Mouse (Mus musculus): ENCODE data around the gene Med27. TPM values are rescaled to one million over a fixed set of nuclear protein-coding genes. Genes with fewer than 3 reads are reported as not detected.

The Med27 gene
- polyA plus RNA-seq, 1 experiment from 2014 or later = 48.4 TPM

DNA sequence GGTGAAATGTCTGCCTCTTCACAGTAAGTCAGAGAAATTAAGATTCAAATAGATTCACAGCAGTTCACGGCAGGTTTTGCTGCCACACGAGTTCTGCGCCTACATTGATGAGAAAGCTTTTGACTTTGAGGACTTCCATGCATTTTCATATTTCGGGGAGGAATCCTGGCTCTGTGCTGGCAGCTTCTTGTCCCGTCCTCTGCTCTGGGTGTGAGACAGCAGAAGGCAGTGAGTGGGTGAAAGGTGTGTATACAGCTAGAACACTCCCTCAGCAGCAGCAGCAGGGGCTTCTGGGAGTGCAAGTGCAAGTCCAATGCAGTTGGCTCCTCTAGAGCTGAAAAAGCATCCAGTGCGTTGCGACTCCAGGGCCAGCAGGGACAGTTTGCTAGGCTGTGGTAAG lies 53.6 kb downstream of the Med27 start:
- no peak overlapping the region for H3K27ac ChIP-seq
- 88% methylated on average over 7 of the region's 7 CpGs for WGBS
- no peak overlapping the region for H3K4me2 ChIP-seq
- H3K27me3 ChIP-seq = no peaks in the 10 kb centered on the region
- H3K36me3 ChIP-seq = no peaks in the 10 kb centered on the region
- H3K9me3 ChIP-seq = no peaks in the 10 kb centered on the region
- no peak for ATAC-seq (ENCODE audit: insufficient number of reproducible peaks, insufficient read depth, low FRiP score, low TSS enrichment, low read depth)
- H3K4me3 ChIP-seq (replicated peaks) = no peak overlapping the region
- no peak overlapping the region for H3K9ac ChIP-seq (replicated peaks)
- peaks cover 32% of the 10 kb centered on the region for H3K4me1 ChIP-seq (replicated peaks)

DNA sequence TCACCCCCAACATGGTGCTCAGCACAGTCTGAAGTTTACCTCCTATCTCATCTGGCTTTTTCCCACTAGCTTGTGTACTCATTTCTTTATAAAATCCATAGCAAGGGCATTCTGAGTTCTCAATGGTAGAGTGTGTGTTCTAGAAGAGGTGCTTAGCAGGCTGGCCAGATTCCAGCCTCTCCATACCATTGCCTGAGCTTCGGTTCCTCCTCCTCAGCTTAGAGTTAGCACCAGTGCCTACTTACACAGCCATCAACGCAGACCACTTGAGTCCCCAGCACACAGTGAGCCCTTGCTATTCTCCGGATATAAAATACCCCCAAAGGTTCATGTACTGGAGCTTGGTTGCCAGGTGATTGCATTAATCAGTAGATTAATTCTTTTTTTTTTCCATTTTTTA lies 54.2 kb downstream of the Med27 start:
- peaks cover 32% of the 10 kb centered on the region for H3K4me1 ChIP-seq (replicated peaks)
- no peak overlapping the region for H3K9ac ChIP-seq (replicated peaks)
- no peak for ATAC-seq (ENCODE audit: insufficient number of reproducible peaks, insufficient read depth, low FRiP score, low TSS enrichment, low read depth)
- H3K27me3 ChIP-seq = no peaks in the 10 kb centered on the region
- WGBS = 96% methylated on average over 3 of the region's 3 CpGs
- H3K9me3 ChIP-seq = no peaks in the 10 kb centered on the region
- H3K4me2 ChIP-seq = no peak overlapping the region
- no peaks in the 10 kb centered on the region for H3K36me3 ChIP-seq
- no peak overlapping the region for H3K4me3 ChIP-seq (replicated peaks)
- no peak overlapping the region for H3K27ac ChIP-seq

DNA sequence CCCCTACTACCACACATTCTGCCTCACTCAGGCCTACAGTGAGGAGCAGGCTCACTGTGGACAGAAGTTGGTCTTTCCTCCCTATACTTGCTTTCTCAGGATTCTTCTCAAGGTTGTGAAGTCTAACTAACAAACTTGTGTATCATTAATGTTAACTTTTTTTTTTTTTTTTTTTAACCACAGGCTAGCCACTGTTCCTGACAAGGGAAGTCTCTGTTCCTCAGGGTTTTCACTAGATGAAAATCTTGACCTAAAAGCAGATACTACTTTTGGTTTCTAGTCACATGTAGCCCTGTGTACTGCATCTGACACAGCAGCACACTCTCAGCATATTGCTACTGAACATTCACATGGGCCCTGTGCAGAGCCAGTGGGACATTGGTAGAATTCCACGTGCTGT lies 55.2 kb downstream of the Med27 start:
- peaks cover 24% of the 10 kb centered on the region for H3K4me1 ChIP-seq (replicated peaks)
- no peaks in the 10 kb centered on the region for H3K9me3 ChIP-seq
- 77% methylated on average over 1 of the region's 1 CpGs for WGBS
- no peak overlapping the region for H3K9ac ChIP-seq (replicated peaks)
- H3K27me3 ChIP-seq = no peaks in the 10 kb centered on the region
- ATAC-seq (ENCODE audit: insufficient number of reproducible peaks, insufficient read depth, low FRiP score, low TSS enrichment, low read depth) = no peak
- H3K4me3 ChIP-seq (replicated peaks) = no peak overlapping the region
- no peak overlapping the region for H3K4me2 ChIP-seq
- H3K36me3 ChIP-seq = no peaks in the 10 kb centered on the region
- no peak overlapping the region for H3K27ac ChIP-seq

GRCm38 (mm10) chr2:29402550-29403076 lies 56.0 kb downstream of the Med27 start:
- Histone ChIP-seq H3K4me1 (replicated peaks) (peaks cover 21% of the 10 kb centered on the region), H3K27me3 (no peaks in the 10 kb centered on the region), H3K9ac (replicated peaks) (no peak overlapping the region), H3K27ac (no peak overlapping the region), H3K4me2 (no peak overlapping the region), H3K36me3 (no peaks in the 10 kb centered on the region), H3K4me3 (replicated peaks) (no peak overlapping the region), H3K9me3 (no peaks in the 10 kb centered on the region)
- 79% methylated on average over 3 of the region's 3 CpGs for WGBS
- ATAC-seq (ENCODE audit: insufficient number of reproducible peaks, insufficient read depth, low FRiP score, low TSS enrichment, low read depth) = no peak

GRCm38 (mm10) chr2:29403799-29404530 lies 57.3 kb downstream of the Med27 start:
- Histone ChIP-seq H3K9ac (replicated peaks) (no peak overlapping the region), H3K36me3 (no peaks in the 10 kb centered on the region), H3K4me3 (replicated peaks) (no peak overlapping the region), H3K4me2 (no peak overlapping the region), H3K9me3 (no peaks in the 10 kb centered on the region), H3K4me1 (replicated peaks) (peaks cover 16% of the 10 kb centered on the region), H3K27ac (no peak overlapping the region), H3K27me3 (no peaks in the 10 kb centered on the region)
- ATAC-seq (ENCODE audit: insufficient number of reproducible peaks, insufficient read depth, low FRiP score, low TSS enrichment, low read depth) = no peak
- WGBS = 80% methylated on average over 9 of the region's 9 CpGs

GRCm38 (mm10) chr2:29404931-29405330 lies 58.3 kb downstream of the Med27 start:
- Histone ChIP-seq H3K4me3 (replicated peaks) (no peak overlapping the region), H3K4me1 (replicated peaks) (peaks cover 16% of the 10 kb centered on the region), H3K9ac (replicated peaks) (no peak overlapping the region), H3K9me3 (no peaks in the 10 kb centered on the region), H3K36me3 (no peaks in the 10 kb centered on the region), H3K27ac (no peak overlapping the region), H3K27me3 (no peaks in the 10 kb centered on the region), H3K4me2 (no peak overlapping the region)
- 84% methylated on average over 10 of the region's 10 CpGs for WGBS
- no peak for ATAC-seq (ENCODE audit: insufficient number of reproducible peaks, insufficient read depth, low FRiP score, low TSS enrichment, low read depth)

DNA sequence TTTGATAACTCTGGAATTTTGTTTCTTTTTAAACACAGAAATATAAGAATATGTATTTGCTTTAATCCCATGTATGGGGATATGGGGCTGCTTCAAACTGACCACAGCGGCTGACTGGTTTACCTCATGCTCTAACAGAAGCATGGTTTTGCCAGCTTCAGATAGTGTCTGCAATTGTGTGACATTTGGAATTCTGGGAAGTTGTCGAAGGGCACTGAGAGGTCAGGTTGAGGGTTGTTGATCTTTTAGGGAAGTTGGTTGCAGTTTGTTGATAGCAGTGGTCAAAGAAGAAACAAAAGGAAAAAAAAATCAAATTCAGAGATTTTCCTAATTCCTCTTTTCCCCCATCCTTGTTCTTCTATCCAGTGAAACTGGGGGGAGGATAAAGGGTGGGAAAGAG lies 59.2 kb downstream of the Med27 start:
- Histone ChIP-seq H3K4me2 (no peak overlapping the region), H3K4me3 (replicated peaks) (no peak overlapping the region), H3K36me3 (no peaks in the 10 kb centered on the region), H3K4me1 (replicated peaks) (peaks cover 16% of the 10 kb centered on the region), H3K9me3 (no peaks in the 10 kb centered on the region), H3K27ac (no peak overlapping the region), H3K27me3 (no peaks in the 10 kb centered on the region), H3K9ac (replicated peaks) (no peak overlapping the region)
- WGBS = 95% methylated on average over 2 of the region's 2 CpGs
- ATAC-seq (ENCODE audit: insufficient number of reproducible peaks, insufficient read depth, low FRiP score, low TSS enrichment, low read depth) = no peak

DNA sequence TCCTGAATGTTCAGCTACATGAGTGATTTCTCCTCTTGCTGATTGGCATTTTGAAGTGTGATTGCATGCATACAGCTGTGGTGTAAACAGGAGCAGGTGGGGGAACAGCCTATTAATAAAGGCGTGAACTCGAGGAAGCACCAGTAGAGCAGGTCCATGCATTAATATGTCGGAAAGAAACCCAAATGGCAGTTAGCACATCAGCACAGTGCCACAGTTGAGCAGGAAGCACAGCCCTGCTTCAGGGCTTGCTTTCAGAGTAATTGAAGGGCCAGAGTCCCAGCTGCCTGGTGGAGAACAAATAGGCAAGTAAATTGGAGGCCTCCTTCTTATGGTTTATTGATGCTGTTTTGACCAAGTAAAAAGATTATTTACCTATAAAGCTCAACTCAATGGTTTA lies 60.7 kb downstream of the Med27 start:
- no peak overlapping the region for H3K4me2 ChIP-seq
- 39% methylated on average over 3 of the region's 3 CpGs for WGBS
- peaks cover 16% of the 10 kb centered on the region for H3K4me1 ChIP-seq (replicated peaks)
- H3K4me3 ChIP-seq (replicated peaks) = no peak overlapping the region
- no peak overlapping the region for H3K9ac ChIP-seq (replicated peaks)
- no peaks in the 10 kb centered on the region for H3K36me3 ChIP-seq
- no peaks in the 10 kb centered on the region for H3K9me3 ChIP-seq
- no peaks in the 10 kb centered on the region for H3K27me3 ChIP-seq
- H3K27ac ChIP-seq = no peak overlapping the region
- ATAC-seq (ENCODE audit: insufficient number of reproducible peaks, insufficient read depth, low FRiP score, low TSS enrichment, low read depth) = no peak

DNA sequence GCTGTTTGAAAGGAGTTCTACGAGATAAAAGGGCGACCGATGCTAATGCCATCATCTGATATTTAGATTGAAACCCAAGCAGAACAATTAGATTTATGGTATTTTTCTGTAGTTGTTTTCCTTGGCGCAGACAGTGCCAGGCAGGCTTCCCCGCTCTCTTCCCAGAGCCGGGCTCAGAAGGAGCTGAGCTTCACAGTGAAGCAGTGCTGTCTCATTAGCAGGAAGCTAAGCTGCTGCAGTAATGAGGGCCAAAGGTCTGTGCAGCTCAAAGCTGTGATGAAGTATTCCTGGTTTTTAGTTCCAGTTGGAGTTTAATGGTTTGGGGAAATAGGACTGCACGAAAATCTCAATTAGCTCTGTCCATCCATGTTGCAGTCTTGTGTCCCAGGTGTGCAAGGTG lies 61.1 kb downstream of the Med27 start:
- Histone ChIP-seq H3K4me2 (no peak overlapping the region), H3K27ac (no peak overlapping the region), H3K4me1 (replicated peaks) (peaks cover 16% of the 10 kb centered on the region), H3K9ac (replicated peaks) (no peak overlapping the region), H3K4me3 (replicated peaks) (no peak overlapping the region), H3K27me3 (no peaks in the 10 kb centered on the region), H3K9me3 (no peaks in the 10 kb centered on the region), H3K36me3 (no peaks in the 10 kb centered on the region)
- ATAC-seq (ENCODE audit: insufficient number of reproducible peaks, insufficient read depth, low FRiP score, low TSS enrichment, low read depth) = no peak
- 49% methylated on average over 7 of the region's 7 CpGs for WGBS

GRCm38 (mm10) chr2:29410884-29411283 lies 64.3 kb downstream of the Med27 start:
- ATAC-seq (ENCODE audit: insufficient number of reproducible peaks, insufficient read depth, low FRiP score, low TSS enrichment, low read depth) = no peak
- Histone ChIP-seq H3K4me1 (replicated peaks) (peaks cover 12% of the 10 kb centered on the region), H3K27ac (no peak overlapping the region), H3K9ac (replicated peaks) (no peak overlapping the region), H3K36me3 (no peaks in the 10 kb centered on the region), H3K4me2 (no peak overlapping the region), H3K9me3 (no peaks in the 10 kb centered on the region), H3K27me3 (no peaks in the 10 kb centered on the region), H3K4me3 (replicated peaks) (no peak overlapping the region)
- 87% methylated on average over 7 of the region's 7 CpGs for WGBS

- Histone ChIP-seq H3K4me1 (replicated peaks) (peaks cover 7% of the 10 kb centered on the region), H3K36me3 (no peaks in the 10 kb centered on the region), H3K9ac (replicated peaks) (no peak overlapping the region), H3K27ac (no peak overlapping the region), H3K4me3 (replicated peaks) (no peak overlapping the region), H3K9me3 (no peaks in the 10 kb centered on the region), H3K4me2 (no peak overlapping the region), H3K27me3 (no peaks in the 10 kb centered on the region)
- 63% methylated on average over 3 of the region's 3 CpGs for WGBS
- ATAC-seq (ENCODE audit: insufficient number of reproducible peaks, insufficient read depth, low FRiP score, low TSS enrichment, low read depth) = no peak
Measured at GRCm38 (mm10) chr2:29412458-29412857, 65.8 kb downstream of the Med27 start.
